Mouse (Mus musculus) kidney, adult 2 months (tissue): Measurements from ENCODE around the gene Calr4. TPM values are rescaled to one million over a fixed set of nuclear protein-coding genes. Genes with fewer than 3 reads are reported as not detected.
A peak's percentile ranks its signal among the peaks of the same experiment; 100 is the strongest.

ENCODE experiments used
- DNase-seq: peaks from one replicate; pipeline ENCODE4 v3.0.0; 2021
- H3K27ac ChIP-seq: fragments of 200-500 bp; 2 replicates; pipeline ENCODE4 v1.5.1; 2012; ENCODE audit warnings: low read depth, low read length, control low read depth, inconsistent platforms; ENCODE audit not compliant: insufficient read depth
- H3K27me3 ChIP-seq: fragments of 200-500 bp; replicated peaks from 2 replicates; pipeline ENCODE4 v1.6.1; 2012; ENCODE audit warnings: mild to moderate bottlenecking, moderate library complexity, low read length, inconsistent platforms; ENCODE audit not compliant: control insufficient read depth, insufficient read depth
- H3K36me3 ChIP-seq: fragments of 200-500 bp; 2 replicates; pipeline ENCODE4 v1.6.1; 2012; ENCODE audit warnings: mild to moderate bottlenecking, moderate library complexity, low read length, inconsistent platforms; ENCODE audit not compliant: control insufficient read depth, insufficient read depth
- H3K4me1 ChIP-seq: fragments of 200-500 bp; 2 replicates; pipeline ENCODE4 v1.6.1; 2011; ENCODE audit warnings: low read length; ENCODE audit not compliant: control insufficient read depth, insufficient read depth
- H3K4me3 ChIP-seq: fragments of 200-500 bp; 2 replicates; pipeline ENCODE4 v1.5.1; 2011; ENCODE audit warnings: mild to moderate bottlenecking, low read depth, low read length, control low read depth; ENCODE audit not compliant: insufficient read depth
- CTCF ChIP-seq: fragments of 200-500 bp; conservative IDR thresholded peaks from 2 replicates; pipeline ENCODE4 v1.5.1; 2011; ENCODE audit warnings: low read depth, mild to moderate bottlenecking, control low read depth, low read length, moderate library complexity, mixed read lengths; ENCODE audit not compliant: insufficient read depth, insufficient read length
- POLR2A ChIP-seq: fragments of 200-500 bp; IDR thresholded peaks from one replicate; pipeline ENCODE4 v1.6.1; 2011; ENCODE audit warnings: low read depth, low read length, control low read depth
- WGBS: fragments of 180-500 bp; shearing (Covaris S2); methylation state at CpG from one replicate; pipeline ENCODE4 v1.1.7; 2018; 5-methylcytosine and 5-hydroxymethylcytosine counted together
- polyA plus RNA-seq: library from polyadenylated mRNA; depleted of rRNA; stranded (reverse); fragments of >200 nt; gene quantifications from 2 replicates; pipeline ENCODE4 v1.2.3, GENCODE M21; 2012

The Calr4 gene
- polyA plus RNA-seq, 1 experiment = not detected

- 86% methylated on average over 7 of the region's 7 CpGs for WGBS
- H3K27me3 ChIP-seq = no peaks in the 10 kb centered on the region
- no peaks in the 10 kb centered on the region for H3K4me1 ChIP-seq
- H3K4me3 ChIP-seq = no peak overlapping the region
- TF ChIP-seq POLR2A (no peak), CTCF (no peak)
- no peak overlapping the region for H3K27ac ChIP-seq
- no peaks in the 10 kb centered on the region for H3K36me3 ChIP-seq
- no peak for DNase-seq
Measured at GRCm38 (mm10) chr4:109218008-109218407, 16.3 kb upstream of the Calr4 start.

- no peak for DNase-seq
- no peaks in the 10 kb centered on the region for H3K27me3 ChIP-seq
- H3K4me3 ChIP-seq = no peak overlapping the region
- WGBS = 76% methylated on average over 14 of the region's 14 CpGs
- no peak overlapping the region for H3K27ac ChIP-seq
- H3K36me3 ChIP-seq = no peaks in the 10 kb centered on the region
- no peaks in the 10 kb centered on the region for H3K4me1 ChIP-seq
- TF ChIP-seq CTCF (no peak), POLR2A (no peak)
Measured at GRCm38 (mm10) chr4:109220441-109220940, 13.8 kb upstream of the Calr4 start.

GRCm38 (mm10) chr4:109222001-109222400 is 12.3 kb upstream of the Calr4 start:
- no peak overlapping the region for H3K4me3 ChIP-seq
- WGBS = 80% methylated on average over 3 of the region's 3 CpGs
- no peaks in the 10 kb centered on the region for H3K27me3 ChIP-seq
- no peaks in the 10 kb centered on the region for H3K36me3 ChIP-seq
- DNase-seq = no peak
- H3K4me1 ChIP-seq = no peaks in the 10 kb centered on the region
- no peak overlapping the region for H3K27ac ChIP-seq
- no peak for TF ChIP-seq CTCF
- no peak for TF ChIP-seq POLR2A

GRCm38 (mm10) chr4:109224762-109225552 is 9.3 kb upstream of the Calr4 start:
- Histone ChIP-seq H3K4me1 (no peaks in the 10 kb centered on the region), H3K4me3 (no peak overlapping the region), H3K36me3 (no peaks in the 10 kb centered on the region), H3K27me3 (no peaks in the 10 kb centered on the region), H3K27ac (no peak overlapping the region)
- TF ChIP-seq POLR2A (no peak), CTCF (no peak)
- peak; percentile 10 for DNase-seq
- 82% methylated on average over 13 of the region's 13 CpGs for WGBS

- DNase-seq = no peak
- 85% methylated on average over 6 of the region's 6 CpGs for WGBS
Measured at GRCm38 (mm10) chr4:109225606-109226005, 8.7 kb upstream of the Calr4 start.

GRCm38 (mm10) chr4:109226071-109226470 is 8.2 kb upstream of the Calr4 start:
- no peak for DNase-seq
- H3K36me3 ChIP-seq = no peaks in the 10 kb centered on the region
- no peaks in the 10 kb centered on the region for H3K4me1 ChIP-seq
- no peak overlapping the region for H3K4me3 ChIP-seq
- 43% methylated on average over 5 of the region's 5 CpGs for WGBS
- no peak overlapping the region for H3K27ac ChIP-seq
- H3K27me3 ChIP-seq = no peaks in the 10 kb centered on the region
- no peak for TF ChIP-seq CTCF
- no peak for TF ChIP-seq POLR2A

More at GRCm38 (mm10) chr4:109225606-109226005, 8.7 kb upstream of the Calr4 start:
- H3K36me3 ChIP-seq = no peaks in the 10 kb centered on the region
- no peak overlapping the region for H3K27ac ChIP-seq
- TF ChIP-seq POLR2A = no peak
- H3K4me3 ChIP-seq = no peak overlapping the region
- H3K27me3 ChIP-seq = no peaks in the 10 kb centered on the region
- H3K4me1 ChIP-seq = no peaks in the 10 kb centered on the region

- no peak for TF ChIP-seq POLR2A
- TF ChIP-seq CTCF = no peak
- no peak for DNase-seq
- H3K27me3 ChIP-seq = no peaks in the 10 kb centered on the region
- no peak overlapping the region for H3K4me3 ChIP-seq
- H3K4me1 ChIP-seq = no peaks in the 10 kb centered on the region
- H3K27ac ChIP-seq = no peak overlapping the region
- no peaks in the 10 kb centered on the region for H3K36me3 ChIP-seq
- WGBS = 21% methylated on average over 7 of the region's 7 CpGs
Measured at GRCm38 (mm10) chr4:109229766-109230279, 4.5 kb upstream of the Calr4 start.
